Mouse (Mus musculus): ENCODE data around the gene Dock4. TPM values are rescaled to one million over a fixed set of nuclear protein-coding genes. Genes with fewer than 3 reads are reported as not detected.

The Dock4 gene
- polyA plus RNA-seq, 1 experiment from 2014 or later, result 1.8 TPM

DNA sequence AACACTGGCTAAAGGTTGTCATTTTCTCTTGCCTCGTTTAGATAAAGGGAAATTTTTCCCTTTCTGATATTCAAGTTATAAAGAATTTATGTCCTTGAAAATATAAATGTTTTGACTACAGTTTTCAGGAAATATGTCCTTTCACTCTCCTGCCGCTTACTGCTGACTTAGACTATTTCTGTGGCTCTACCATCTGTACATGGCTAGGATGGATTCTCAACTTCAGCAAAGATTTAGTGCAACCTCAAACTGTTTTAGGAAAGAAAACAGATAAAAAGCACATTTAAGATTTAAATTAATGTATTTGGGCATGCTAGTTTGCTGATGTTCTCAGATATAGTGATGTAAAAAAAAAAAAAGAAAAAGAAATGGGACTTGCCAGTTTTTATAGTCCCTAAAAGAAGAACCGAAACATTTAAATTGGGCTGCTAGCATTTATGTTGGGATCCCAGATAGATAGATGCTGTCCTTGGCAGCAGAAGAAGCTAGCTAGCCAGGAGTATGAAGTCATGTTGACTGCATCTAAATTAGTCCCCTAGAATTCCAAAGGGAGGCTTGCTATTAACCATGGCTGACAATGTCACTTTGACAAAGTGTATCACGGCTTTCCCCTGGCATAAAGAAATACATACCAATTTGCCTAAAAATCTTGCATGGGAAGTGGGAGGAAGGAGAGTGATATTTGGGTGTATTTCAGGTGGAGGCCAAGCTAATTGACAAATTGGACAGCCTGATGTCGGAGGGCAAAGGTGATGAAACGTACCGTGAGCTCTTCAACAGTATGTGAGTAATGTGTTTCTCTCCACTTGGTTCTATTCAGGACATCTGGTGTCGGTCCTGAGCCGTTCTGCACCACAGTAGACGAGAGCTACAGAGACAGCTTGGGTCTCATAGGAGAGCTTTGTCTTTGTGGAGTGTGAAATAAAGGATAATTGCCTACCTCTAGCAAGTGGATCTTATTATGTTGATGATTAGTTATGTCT, 343.9 kb downstream of the Dock4 start:
- Histone ChIP-seq H3K9me3 (ENCODE audit: control insufficient read depth) (no peaks in the 10 kb centered on the region), H3K4me1 (replicated peaks; ENCODE audit: control insufficient read depth, insufficient read depth, low read length) (no peaks in the 10 kb centered on the region), H3K9ac (ENCODE audit: low read depth, low read length) (no peak overlapping the region), H3K27me3 (replicated peaks; ENCODE audit: control insufficient read depth, insufficient read depth, low read length) (no peaks in the 10 kb centered on the region), H3K27ac (ENCODE audit: low read depth, low read length) (no peak overlapping the region), H3K36me3 (ENCODE audit: control insufficient read depth, insufficient read depth) (no peaks in the 10 kb centered on the region), H3K4me2 (replicated peaks; ENCODE audit: low read depth) (no peak overlapping the region), H3K4me3 (ENCODE audit: low read depth, low read length) (no peak overlapping the region)
- WGBS, result 81% methylated on average over 10 of the region's 10 CpGs
- ATAC-seq, result no peak
- TF ChIP-seq CTCF (IDR thresholded peaks at IDR 0.05; ENCODE audit: low read depth), result no peak

DNA sequence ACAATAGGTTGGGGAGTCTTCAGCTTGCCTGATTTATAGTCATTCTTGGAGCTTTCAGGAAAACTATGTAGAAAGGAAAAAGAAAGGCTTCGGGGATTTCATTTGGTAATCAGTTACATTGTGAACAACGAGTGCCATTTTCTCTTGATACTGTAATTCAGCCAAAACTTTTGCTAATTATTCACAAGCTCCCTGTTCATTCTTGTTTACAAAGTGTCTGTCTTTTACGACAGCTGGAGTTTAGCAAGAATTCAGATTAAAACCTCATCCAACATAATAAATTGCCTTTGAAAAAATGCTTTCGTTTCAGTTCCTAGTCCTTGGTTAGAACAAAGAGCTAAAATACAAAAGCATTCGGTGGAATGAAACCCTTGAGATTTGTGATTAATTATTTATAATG, 345.5 kb downstream of the Dock4 start:
- no peak for ATAC-seq
- no peak overlapping the region for H3K9ac ChIP-seq (ENCODE audit: low read depth, low read length)
- H3K9me3 ChIP-seq (ENCODE audit: control insufficient read depth), result no peaks in the 10 kb centered on the region
- no peaks in the 10 kb centered on the region for H3K27me3 ChIP-seq (replicated peaks; ENCODE audit: control insufficient read depth, insufficient read depth, low read length)
- no peak overlapping the region for H3K4me3 ChIP-seq (ENCODE audit: low read depth, low read length)
- H3K36me3 ChIP-seq (ENCODE audit: control insufficient read depth, insufficient read depth), result no peaks in the 10 kb centered on the region
- H3K4me1 ChIP-seq (replicated peaks; ENCODE audit: control insufficient read depth, insufficient read depth, low read length), result no peaks in the 10 kb centered on the region
- no peak overlapping the region for H3K4me2 ChIP-seq (replicated peaks; ENCODE audit: low read depth)
- no peak for TF ChIP-seq CTCF (IDR thresholded peaks at IDR 0.05; ENCODE audit: low read depth)
- no peak overlapping the region for H3K27ac ChIP-seq (ENCODE audit: low read depth, low read length)
- 36% methylated on average over 5 of the region's 5 CpGs for WGBS

DNA sequence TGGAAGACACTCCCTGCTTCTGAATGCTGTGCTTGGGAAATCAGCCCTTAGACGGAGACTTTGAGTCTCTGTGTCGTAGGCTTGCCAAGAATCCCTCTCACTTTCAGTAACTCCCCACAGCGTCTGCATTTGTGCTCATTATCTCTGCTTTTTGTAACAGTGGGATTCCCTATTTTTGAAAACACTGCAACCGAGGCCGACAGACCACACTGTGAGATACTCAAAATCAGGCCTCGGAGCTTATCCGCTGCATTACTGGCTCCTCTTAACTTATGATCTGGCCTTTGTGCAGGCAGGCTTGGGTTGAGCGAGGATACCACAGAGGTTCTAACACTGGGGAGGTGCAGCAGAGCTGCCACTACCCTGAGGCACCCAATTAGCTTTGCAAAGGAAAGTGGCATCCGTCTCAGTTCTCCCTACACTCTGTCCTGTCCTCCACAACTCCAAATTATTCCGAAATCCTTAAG, 346.5 kb downstream of the Dock4 start:
- no peak for TF ChIP-seq CTCF (IDR thresholded peaks at IDR 0.05; ENCODE audit: low read depth)
- no peak for ATAC-seq
- H3K4me3 ChIP-seq (ENCODE audit: low read depth, low read length), result no peak overlapping the region
- no peaks in the 10 kb centered on the region for H3K9me3 ChIP-seq (ENCODE audit: control insufficient read depth)
- H3K9ac ChIP-seq (ENCODE audit: low read depth, low read length), result no peak overlapping the region
- H3K27ac ChIP-seq (ENCODE audit: low read depth, low read length), result no peak overlapping the region
- H3K4me2 ChIP-seq (replicated peaks; ENCODE audit: low read depth), result no peak overlapping the region
- H3K36me3 ChIP-seq (ENCODE audit: control insufficient read depth, insufficient read depth), result no peaks in the 10 kb centered on the region
- WGBS, result 70% methylated on average over 10 of the region's 10 CpGs
- no peaks in the 10 kb centered on the region for H3K4me1 ChIP-seq (replicated peaks; ENCODE audit: control insufficient read depth, insufficient read depth, low read length)
- H3K27me3 ChIP-seq (replicated peaks; ENCODE audit: control insufficient read depth, insufficient read depth, low read length), result no peaks in the 10 kb centered on the region

DNA sequence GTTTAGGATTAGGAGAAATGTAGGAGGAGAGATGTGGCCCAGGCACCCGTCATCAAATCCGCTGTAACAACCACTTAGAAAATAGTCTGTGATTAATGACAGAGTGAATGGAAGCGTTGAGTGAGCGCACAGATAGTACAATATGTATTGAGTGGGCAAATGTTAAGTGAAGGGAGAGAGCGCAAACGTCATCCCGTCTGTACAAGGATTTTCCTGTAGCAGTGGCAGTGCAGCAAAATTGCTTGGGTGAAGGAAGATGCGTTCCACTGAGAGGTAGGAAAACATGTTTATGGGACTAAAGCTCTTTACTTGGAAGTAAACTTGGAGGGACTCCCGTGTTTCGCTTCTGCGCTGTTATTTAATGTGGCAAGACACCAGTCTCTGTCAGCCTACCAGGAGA, 348.3 kb downstream of the Dock4 start:
- no peak for TF ChIP-seq CTCF (IDR thresholded peaks at IDR 0.05; ENCODE audit: low read depth)
- H3K4me2 ChIP-seq (replicated peaks; ENCODE audit: low read depth), result no peak overlapping the region
- no peak overlapping the region for H3K27ac ChIP-seq (ENCODE audit: low read depth, low read length)
- H3K4me1 ChIP-seq (replicated peaks; ENCODE audit: control insufficient read depth, insufficient read depth, low read length), result no peaks in the 10 kb centered on the region
- no peak for ATAC-seq
- no peak overlapping the region for H3K9ac ChIP-seq (ENCODE audit: low read depth, low read length)
- H3K27me3 ChIP-seq (replicated peaks; ENCODE audit: control insufficient read depth, insufficient read depth, low read length), result no peaks in the 10 kb centered on the region
- no peak overlapping the region for H3K4me3 ChIP-seq (ENCODE audit: low read depth, low read length)
- WGBS, result 70% methylated on average over 11 of the region's 11 CpGs
- no peaks in the 10 kb centered on the region for H3K36me3 ChIP-seq (ENCODE audit: control insufficient read depth, insufficient read depth)
- H3K9me3 ChIP-seq (ENCODE audit: control insufficient read depth), result no peaks in the 10 kb centered on the region

DNA sequence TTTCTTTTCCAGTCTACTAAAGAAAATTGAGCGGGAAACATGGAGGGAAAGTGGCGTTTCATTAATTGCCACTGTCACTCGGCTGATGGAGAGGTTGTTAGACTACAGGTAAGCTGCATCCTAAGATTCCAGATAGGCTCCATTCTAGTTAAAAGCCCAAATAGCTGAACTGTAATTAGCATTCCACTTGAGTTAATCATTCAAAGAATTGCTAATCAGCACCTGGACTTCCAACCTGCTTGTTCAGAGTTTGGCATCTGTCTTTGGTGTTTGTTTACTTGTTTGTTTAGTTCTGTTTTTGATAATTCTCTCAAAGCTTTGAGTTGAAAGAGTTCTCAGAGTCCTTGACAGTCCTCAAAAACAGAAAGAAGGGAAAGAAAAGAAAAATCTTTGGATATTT, 349.0 kb downstream of the Dock4 start:
- Histone ChIP-seq H3K4me1 (replicated peaks; ENCODE audit: control insufficient read depth, insufficient read depth, low read length) (no peaks in the 10 kb centered on the region), H3K4me2 (replicated peaks; ENCODE audit: low read depth) (no peak overlapping the region), H3K9ac (ENCODE audit: low read depth, low read length) (no peak overlapping the region), H3K27me3 (replicated peaks; ENCODE audit: control insufficient read depth, insufficient read depth, low read length) (no peaks in the 10 kb centered on the region), H3K4me3 (ENCODE audit: low read depth, low read length) (no peak overlapping the region), H3K27ac (ENCODE audit: low read depth, low read length) (no peak overlapping the region), H3K9me3 (ENCODE audit: control insufficient read depth) (no peaks in the 10 kb centered on the region), H3K36me3 (ENCODE audit: control insufficient read depth, insufficient read depth) (no peaks in the 10 kb centered on the region)
- WGBS, result 52% methylated on average over 3 of the region's 3 CpGs
- TF ChIP-seq CTCF (IDR thresholded peaks at IDR 0.05; ENCODE audit: low read depth), result no peak
- no peak for ATAC-seq

DNA sequence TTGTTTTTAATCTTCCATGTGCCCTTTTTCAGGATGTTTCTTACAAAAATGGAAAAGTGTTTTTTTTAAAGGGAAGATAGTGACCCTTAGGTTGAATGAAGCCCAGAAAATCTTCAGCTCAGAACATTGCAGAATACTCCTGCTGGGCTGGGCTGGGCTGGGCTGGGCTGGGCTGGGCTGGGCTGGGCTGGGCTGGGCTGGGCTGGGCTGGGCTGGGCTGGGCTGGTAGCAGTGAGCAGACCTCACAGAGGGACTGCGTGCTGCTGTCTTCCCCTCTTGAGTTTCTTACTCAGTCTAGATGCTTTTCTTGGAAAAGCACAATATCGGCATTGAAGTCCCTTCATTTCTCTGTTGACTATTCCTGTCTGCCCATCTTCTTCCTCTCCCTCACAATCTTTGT, 350.0 kb downstream of the Dock4 start:
- Histone ChIP-seq H3K9me3 (ENCODE audit: control insufficient read depth) (no peaks in the 10 kb centered on the region), H3K4me2 (replicated peaks; ENCODE audit: low read depth) (no peak overlapping the region), H3K4me1 (replicated peaks; ENCODE audit: control insufficient read depth, insufficient read depth, low read length) (no peaks in the 10 kb centered on the region), H3K4me3 (ENCODE audit: low read depth, low read length) (no peak overlapping the region), H3K9ac (ENCODE audit: low read depth, low read length) (no peak overlapping the region), H3K36me3 (ENCODE audit: control insufficient read depth, insufficient read depth) (no peaks in the 10 kb centered on the region), H3K27ac (ENCODE audit: low read depth, low read length) (no peak overlapping the region), H3K27me3 (replicated peaks; ENCODE audit: control insufficient read depth, insufficient read depth, low read length) (no peaks in the 10 kb centered on the region)
- no peak for TF ChIP-seq CTCF (IDR thresholded peaks at IDR 0.05; ENCODE audit: low read depth)
- 36% methylated on average over 2 of the region's 2 CpGs for WGBS
- no peak for ATAC-seq
